Mouse (Mus musculus): ENCODE results near the gene Pygl. TPM values are rescaled to one million over a fixed set of nuclear protein-coding genes. Genes with fewer than 3 reads are reported as not detected.
A peak's percentile ranks its signal among the peaks of the same experiment; 100 is the strongest.
"Not testable (repeated sequence)": the region's sequence is repeated elsewhere in the genome, so short reads cannot be mapped to it uniquely, and the experiment has no call there.

Pygl gene
- polyA plus RNA-seq, 1 experiment from 2014 or later, result 85.1 TPM

GRCm38 (mm10) chr12:70153842-70154241 lies 77.4 kb downstream of the Pygl start, which contains the start of gene Abhd12b:
Gene Abhd12b (plus strand): TSS chr12:70154142.
- 67% methylated on average over 3 of the region's 3 CpGs for WGBS
- H3K4me2 ChIP-seq (ENCODE audit: low read depth, low read length), result no peak within 1 kb of the TSS
- no peak within 1 kb of the TSS for H3K9ac ChIP-seq (ENCODE audit: low read length)

GRCm38 (mm10) chr12:70148631-70149265 lies 82.5 kb downstream of the Pygl start:
- Histone ChIP-seq H3K4me3 (ENCODE audit: low read length) (peak overlapping the region; percentile 31), H3K27me3 (ENCODE audit: control insufficient read depth, insufficient read depth, low read depth, low read length) (no peaks in the 10 kb centered on the region), H3K9me3 (ENCODE audit: control insufficient read depth, low read length) (no peaks in the 10 kb centered on the region), H3K9ac (ENCODE audit: low read length) (no peak overlapping the region; the same call in 1 of the 2 replicates), H3K4me2 (ENCODE audit: low read depth, low read length) (peak overlapping the region; percentile 48), H3K27ac (ENCODE audit: low read length) (no peak overlapping the region), H3K36me3 (ENCODE audit: control insufficient read depth, insufficient read depth, low read length) (no peaks in the 10 kb centered on the region), H3K4me1 (replicated peaks; ENCODE audit: control insufficient read depth, insufficient read depth, low read length) (peaks cover 7% of the 10 kb centered on the region)
- 14% methylated on average over 11 of the region's 11 CpGs for WGBS
- no peak for ATAC-seq (ENCODE audit: low read depth)

More at GRCm38 (mm10) chr12:70153842-70154241, 77.4 kb downstream of the Pygl start, which contains the start of gene Abhd12b:
- no peak for ATAC-seq (ENCODE audit: low read depth)
- no peaks in the 10 kb centered on the region for H3K27me3 ChIP-seq (ENCODE audit: control insufficient read depth, insufficient read depth, low read depth, low read length)
- no peaks in the 10 kb centered on the region for H3K36me3 ChIP-seq (ENCODE audit: control insufficient read depth, insufficient read depth, low read length)
- no peaks in the 10 kb centered on the region for H3K9me3 ChIP-seq (ENCODE audit: control insufficient read depth, low read length)
- no peak within 1 kb of the TSS for H3K4me3 ChIP-seq (ENCODE audit: low read length)
- no peaks in the 10 kb centered on the region for H3K4me1 ChIP-seq (replicated peaks; ENCODE audit: control insufficient read depth, insufficient read depth, low read length)
- no peak within 1 kb of the TSS for H3K27ac ChIP-seq (ENCODE audit: low read length)

GRCm38 (mm10) chr12:70147986-70148630 lies 83.2 kb downstream of the Pygl start:
- Histone ChIP-seq H3K27me3 (ENCODE audit: control insufficient read depth, insufficient read depth, low read depth, low read length) (no peaks in the 10 kb centered on the region), H3K9ac (ENCODE audit: low read length) (peak overlapping the region; percentile 33), H3K4me3 (ENCODE audit: low read length) (peak overlapping the region; percentile 31), H3K36me3 (ENCODE audit: control insufficient read depth, insufficient read depth, low read length) (no peaks in the 10 kb centered on the region), H3K4me2 (ENCODE audit: low read depth, low read length) (peak overlapping the region; percentile 48), H3K27ac (ENCODE audit: low read length) (no peak overlapping the region), H3K9me3 (ENCODE audit: control insufficient read depth, low read length) (no peaks in the 10 kb centered on the region), H3K4me1 (replicated peaks; ENCODE audit: control insufficient read depth, insufficient read depth, low read length) (peaks cover 7% of the 10 kb centered on the region)
- ATAC-seq (ENCODE audit: low read depth), result 0 out of 2 replicates have a peak, but pooled peaks have one; percentile 20
- WGBS, result 3% methylated on average over 13 of the region's 13 CpGs

- H3K27me3 ChIP-seq (ENCODE audit: control insufficient read depth, insufficient read depth, low read depth, low read length), result no peaks in the 10 kb centered on the region
- H3K4me1 ChIP-seq (replicated peaks; ENCODE audit: control insufficient read depth, insufficient read depth, low read length), result peaks cover 7% of the 10 kb centered on the region
- H3K9me3 ChIP-seq (ENCODE audit: control insufficient read depth, low read length), result no peaks in the 10 kb centered on the region
- 85% methylated on average over 6 of the region's 6 CpGs for WGBS
- no peak overlapping the region for H3K27ac ChIP-seq (ENCODE audit: low read length)
- no peaks in the 10 kb centered on the region for H3K36me3 ChIP-seq (ENCODE audit: control insufficient read depth, insufficient read depth, low read length)
- no peak overlapping the region for H3K4me3 ChIP-seq (ENCODE audit: low read length)
- no peak overlapping the region for H3K9ac ChIP-seq (ENCODE audit: low read length)
- ATAC-seq (ENCODE audit: low read depth), result no peak
- H3K4me2 ChIP-seq (ENCODE audit: low read depth, low read length), result no peak overlapping the region
Measured at GRCm38 (mm10) chr12:70145586-70145985, 85.7 kb downstream of the Pygl start.

- Histone ChIP-seq H3K4me2 (ENCODE audit: low read depth, low read length) (peak overlapping the region; percentile 37; the same call in 1 of the 2 replicates), H3K9me3 (ENCODE audit: control insufficient read depth, low read length) (no peaks in the 10 kb centered on the region), H3K4me3 (ENCODE audit: low read length) (no peak overlapping the region; the same call in 1 of the 2 replicates), H3K27me3 (ENCODE audit: control insufficient read depth, insufficient read depth, low read depth, low read length) (no peaks in the 10 kb centered on the region), H3K27ac (ENCODE audit: low read length) (peak overlapping the region; percentile 81), H3K4me1 (replicated peaks; ENCODE audit: control insufficient read depth, insufficient read depth, low read length) (peaks cover 7% of the 10 kb centered on the region), H3K9ac (ENCODE audit: low read length) (no peak overlapping the region), H3K36me3 (ENCODE audit: control insufficient read depth, insufficient read depth, low read length) (no peaks in the 10 kb centered on the region)
- peak; percentile 47; the same call in 1 of the 2 replicates for ATAC-seq (ENCODE audit: low read depth)
- WGBS, result 30% methylated on average over 20 of the region's 20 CpGs
Measured at GRCm38 (mm10) chr12:70144637-70145448, 86.4 kb downstream of the Pygl start.

GRCm38 (mm10) chr12:70144106-70144587 lies 87.1 kb downstream of the Pygl start:
- H3K9me3 ChIP-seq (ENCODE audit: control insufficient read depth, low read length); H3K4me2 ChIP-seq (ENCODE audit: low read depth, low read length); H3K9ac ChIP-seq (ENCODE audit: low read length); H3K36me3 ChIP-seq (ENCODE audit: control insufficient read depth, insufficient read depth, low read length); H3K4me1 ChIP-seq (replicated peaks; ENCODE audit: control insufficient read depth, insufficient read depth, low read length); H3K4me3 ChIP-seq (ENCODE audit: low read length); H3K27me3 ChIP-seq (ENCODE audit: control insufficient read depth, insufficient read depth, low read depth, low read length): not testable (repeated sequence)
- 5% methylated on average over 3 of the region's 3 CpGs for WGBS
- ATAC-seq (ENCODE audit: low read depth), result peak; percentile 90
- peak overlapping the region; percentile 81 for H3K27ac ChIP-seq (ENCODE audit: low read length)

- Histone ChIP-seq H3K27ac (ENCODE audit: low read length) (no peak overlapping the region), H3K9me3 (ENCODE audit: control insufficient read depth, low read length) (no peaks in the 10 kb centered on the region), H3K36me3 (ENCODE audit: control insufficient read depth, insufficient read depth, low read length) (no peaks in the 10 kb centered on the region), H3K9ac (ENCODE audit: low read length) (no peak overlapping the region), H3K4me2 (ENCODE audit: low read depth, low read length) (no peak overlapping the region), H3K4me3 (ENCODE audit: low read length) (no peak overlapping the region), H3K4me1 (replicated peaks; ENCODE audit: control insufficient read depth, insufficient read depth, low read length) (peaks cover 7% of the 10 kb centered on the region), H3K27me3 (ENCODE audit: control insufficient read depth, insufficient read depth, low read depth, low read length) (no peaks in the 10 kb centered on the region)
- 72% methylated on average over 5 of the region's 5 CpGs for WGBS
- ATAC-seq (ENCODE audit: low read depth), result no peak
Measured at GRCm38 (mm10) chr12:70140993-70141576, 90.2 kb downstream of the Pygl start.

All from lung, embryonic 16.5 days (tissue).